Mouse (Mus musculus) testis, adult 2 months (tissue): Measurements from ENCODE around the gene Tbcb. TPM values are rescaled to one million over a fixed set of nuclear protein-coding genes. Genes with fewer than 3 reads are reported as not detected.

Source experiments
- H3K27ac ChIP-seq: fragments of 200-500 bp; 2 replicates; pipeline ENCODE4 v1.5.1; 2012; ENCODE audit warnings: low read depth, low read length; ENCODE audit not compliant: control insufficient read depth, insufficient read depth
- H3K27me3 ChIP-seq: fragments of 200-500 bp; 2 replicates; pipeline ENCODE4 v1.6.1; 2012; ENCODE audit warnings: mild to moderate bottlenecking, low read length, moderate library complexity; ENCODE audit not compliant: control insufficient read depth, insufficient read depth
- H3K36me3 ChIP-seq: fragments of 200-500 bp; 2 replicates; pipeline ENCODE4 v1.6.1; 2012; ENCODE audit warnings: mild to moderate bottlenecking, low read length; ENCODE audit not compliant: control insufficient read depth, insufficient read depth
- H3K4me1 ChIP-seq: fragments of 200-500 bp; 2 replicates; pipeline ENCODE4 v1.6.1; 2012; ENCODE audit warnings: low read length; ENCODE audit not compliant: control insufficient read depth, insufficient read depth
- H3K4me3 ChIP-seq: fragments of 200-500 bp; 2 replicates; pipeline ENCODE4 v1.5.1; 2012; ENCODE audit warnings: low read depth, mild to moderate bottlenecking, low read length, moderate library complexity, mixed read lengths; ENCODE audit not compliant: control insufficient read depth
- CTCF ChIP-seq: fragments of 200-500 bp; IDR thresholded peaks from 2 replicates; pipeline ENCODE4 v1.5.1; 2012; ENCODE audit warnings: low read depth, mild to moderate bottlenecking, inconsistent platforms, low read length, moderate library complexity; ENCODE audit not compliant: control insufficient read depth, insufficient read depth, insufficient replicate concordance
- POLR2A ChIP-seq: fragments of 200-500 bp; IDR thresholded peaks from 2 replicates; pipeline ENCODE4 v1.6.1; 2012; ENCODE audit warnings: low read depth, mild to moderate bottlenecking, inconsistent platforms, low read length, moderate library complexity; ENCODE audit not compliant: control insufficient read depth
- polyA plus RNA-seq: library from polyadenylated mRNA; depleted of rRNA; stranded (reverse); fragments of >200 nt; gene quantifications from 2 replicates; pipeline ENCODE4 v1.2.3, GENCODE M21; 2012; rRNA removed

The Tbcb gene
- polyA plus RNA-seq, 1 experiment = 66.2 TPM

GRCm38 (mm10) chr7:30181308-30181707, 50.8 kb downstream of the Tbcb start:
- Histone ChIP-seq H3K4me3 (no peak overlapping the region), H3K27me3 (no peaks in the 10 kb centered on the region), H3K4me1 (peaks cover 9% of the 10 kb centered on the region), H3K27ac (peak overlapping the region; percentile 61), H3K36me3 (no peaks in the 10 kb centered on the region)
- TF ChIP-seq CTCF (peak; percentile 33; the same call in 1 of the 2 replicates), POLR2A (no peak)

- H3K36me3 ChIP-seq = no peaks in the 10 kb centered on the region
- H3K4me1 ChIP-seq = no peaks in the 10 kb centered on the region
- H3K27ac ChIP-seq = no peak overlapping the region
- TF ChIP-seq CTCF (no peak), POLR2A (no peak)
- no peak overlapping the region for H3K4me3 ChIP-seq
- H3K27me3 ChIP-seq = no peaks in the 10 kb centered on the region
Measured at GRCm38 (mm10) chr7:30178256-30178655, 53.8 kb downstream of the Tbcb start.

- no peaks in the 10 kb centered on the region for H3K27me3 ChIP-seq
- H3K27ac ChIP-seq = no peak overlapping the region
- no peaks in the 10 kb centered on the region for H3K36me3 ChIP-seq
- TF ChIP-seq CTCF (no peak), POLR2A (no peak)
- H3K4me1 ChIP-seq = no peaks in the 10 kb centered on the region
- H3K4me3 ChIP-seq = no peak overlapping the region
Measured at GRCm38 (mm10) chr7:30176474-30176873, 55.6 kb downstream of the Tbcb start.

Other genes starting within 250 kb of the Tbcb start
- gene Zfp568, start 248.3 kb downstream of the Tbcb start, polyA plus RNA-seq = 2.5 and 2.7 TPM in 2 replicates
- gene Zfp14, start 180.9 kb downstream of the Tbcb start, polyA plus RNA-seq = 1.1 and 1.4 TPM in 2 replicates
- gene Zfp82, start 159.4 kb downstream of the Tbcb start, polyA plus RNA-seq = 0.65 and 0.67 TPM in 2 replicates
- not detected in 2 replicates for gene Gm26920, start 141.9 kb downstream of the Tbcb start, polyA plus RNA-seq
- 0.43 and 0.76 TPM in 2 replicates for gene Zfp566, start 141.7 kb downstream of the Tbcb start, polyA plus RNA-seq
- 5.7 and 8.9 TPM in 2 replicates for gene Zfp260, start 137.5 kb downstream of the Tbcb start, polyA plus RNA-seq
- gene Zfp382, start 110.3 kb downstream of the Tbcb start, polyA plus RNA-seq = 3.7 and 4.9 TPM in 2 replicates
- gene Zfp146, start 62.5 kb downstream of the Tbcb start, polyA plus RNA-seq = 5.8 and 6.4 TPM in 2 replicates
- 4.0 and 5.2 TPM in 2 replicates for gene Cox7a1, start 48.1 kb downstream of the Tbcb start, polyA plus RNA-seq
- gene Capns1, start 33.5 kb downstream of the Tbcb start, polyA plus RNA-seq = 562 and 592 TPM in 2 replicates
- gene Polr2i, start 324 bp downstream of the Tbcb start, polyA plus RNA-seq = 242 and 257 TPM in 2 replicates
- 0.63 and 0.89 TPM in 2 replicates for gene Ovol3, start 3.5 kb upstream of the Tbcb start, polyA plus RNA-seq
- gene Thap8, start 47.8 kb upstream of the Tbcb start, polyA plus RNA-seq = 1.8 and 2.3 TPM in 2 replicates
- 713 and 754 TPM in 2 replicates for gene Wdr62, start 48.1 kb upstream of the Tbcb start, polyA plus RNA-seq
- gene Clip3, start 59.5 kb upstream of the Tbcb start, polyA plus RNA-seq = 4.8 and 6.6 TPM in 2 replicates
- gene Alkbh6, start 76.4 kb upstream of the Tbcb start, polyA plus RNA-seq = 36.5 and 38.0 TPM in 2 replicates
- gene Syne4, start 82.5 kb upstream of the Tbcb start, polyA plus RNA-seq = 7.4 and 9.6 TPM in 2 replicates
- 0.18 and 0.28 TPM in 2 replicates for gene E130208F15Rik, start 89.5 kb upstream of the Tbcb start, polyA plus RNA-seq
- 6.1 and 6.5 TPM in 2 replicates for gene Sdhaf1, start 91.6 kb upstream of the Tbcb start, polyA plus RNA-seq
- gene Lrfn3, start 130.5 kb upstream of the Tbcb start, polyA plus RNA-seq = 0.27 and 0.35 TPM in 2 replicates
- 7.0 and 9.1 TPM in 2 replicates for gene Tyrobp, start 181.5 kb upstream of the Tbcb start, polyA plus RNA-seq
- 0.93 TPM in 1 of 2 replicates, not detected in the other for gene Hcst, start 187.6 kb upstream of the Tbcb start, polyA plus RNA-seq
- gene Nfkbid, start 189.5 kb upstream of the Tbcb start, polyA plus RNA-seq = 0.36 and 0.52 TPM in 2 replicates
- gene Aplp1, start 213.3 kb upstream of the Tbcb start, polyA plus RNA-seq = 15.1 and 15.6 TPM in 2 replicates
- gene Kirrel2, start 225.4 kb upstream of the Tbcb start, polyA plus RNA-seq = 0.31 TPM in 1 of 2 replicates, not detected in the other
- gene Nphs1, start 226.0 kb upstream of the Tbcb start, polyA plus RNA-seq = 0.07 and 0.12 TPM in 2 replicates